Mouse (Mus musculus) A20 (cell line): ENCODE results near the gene Copg1.

Experiments used
- DNase-seq: peaks from one replicate; pipeline ENCODE4 v3.0.0-alpha.2; 2011; ENCODE audit warnings: low read depth, low spot score

The Copg1 gene

GRCm38 (mm10) chr6:87875562-87875961 lies 12.1 kb upstream of the Copg1 start:
- DNase-seq = no peak

- peak; percentile 48 for DNase-seq
Observed at GRCm38 (mm10) chr6:87876068-87876643, 11.5 kb upstream of the Copg1 start.

- DNase-seq = no peak
Observed at GRCm38 (mm10) chr6:87879010-87879409, 8.6 kb upstream of the Copg1 start.

GRCm38 (mm10) chr6:87879628-87880027 lies 8.0 kb upstream of the Copg1 start:
- DNase-seq = no peak

GRCm38 (mm10) chr6:87882221-87882620 lies 5.4 kb upstream of the Copg1 start:
- no peak for DNase-seq

GRCm38 (mm10) chr6:87882816-87883215 lies 4.8 kb upstream of the Copg1 start:
- no peak for DNase-seq

- no peak for DNase-seq
Observed at GRCm38 (mm10) chr6:87886721-87887120, 893 bp upstream of the Copg1 start.

- DNase-seq = no peak
Observed at GRCm38 (mm10) chr6:87893931-87894330, 6.3 kb downstream of the Copg1 start.

- no peak for DNase-seq
Observed at GRCm38 (mm10) chr6:87898028-87898427, 10.4 kb downstream of the Copg1 start.

- peak; percentile 55 for DNase-seq
Observed at GRCm38 (mm10) chr6:87906632-87907031, 19.0 kb downstream of the Copg1 start.

GRCm38 (mm10) chr6:87909181-87909580 lies 21.6 kb downstream of the Copg1 start:
- no peak for DNase-seq

- peak; percentile 90 for DNase-seq
Observed at GRCm38 (mm10) chr6:87911559-87911958, 23.9 kb downstream of the Copg1 start.

- peak; percentile 94 for DNase-seq
Observed at GRCm38 (mm10) chr6:87913661-87914325, 26.2 kb downstream of the Copg1 start, which contains the start of gene Hmces. Gene Hmces, plus strand, starts transcription at chr6:87913935.

- DNase-seq = peak; percentile 77
Observed at GRCm38 (mm10) chr6:87914326-87915102, 26.9 kb downstream of the Copg1 start.

- peak; percentile 85 for DNase-seq
Observed at GRCm38 (mm10) chr6:87915939-87916338, 28.3 kb downstream of the Copg1 start.

GRCm38 (mm10) chr6:87921201-87921600 lies 33.6 kb downstream of the Copg1 start:
- DNase-seq = no peak

GRCm38 (mm10) chr6:87923624-87924023 lies 36.0 kb downstream of the Copg1 start:
- DNase-seq = peak; percentile 47

- DNase-seq = no peak
Observed at GRCm38 (mm10) chr6:87935037-87935436, 47.4 kb downstream of the Copg1 start.

GRCm38 (mm10) chr6:87937178-87937788 lies 49.7 kb downstream of the Copg1 start:
- no peak for DNase-seq

GRCm38 (mm10) chr6:87938941-87939340 lies 51.3 kb downstream of the Copg1 start:
- no peak for DNase-seq

GRCm38 (mm10) chr6:87942179-87942578 lies 54.6 kb downstream of the Copg1 start:
- DNase-seq = no peak

GRCm38 (mm10) chr6:87962457-87962856 lies 74.8 kb downstream of the Copg1 start:
- peak; percentile 77 for DNase-seq
